Mouse (Mus musculus): Measurements from ENCODE around the gene 1500011B03Rik. TPM values are rescaled to one million over a fixed set of nuclear protein-coding genes. Genes with fewer than 3 reads are reported as not detected.
A peak's percentile ranks its signal among the peaks of the same experiment; 100 is the strongest.

1500011B03Rik gene
- total and polyA plus RNA-seq, 3 experiments = 0.94 to 12.0 (median 2.0) TPM

- no peak for ATAC-seq (ENCODE audit: extremely low read depth, insufficient number of reproducible peaks, low FRiP score, poor library complexity, severe bottlenecking)
- Histone ChIP-seq H3K4me1 (ENCODE audit: insufficient read depth, low read depth, low read length) (peaks cover 79% of the 10 kb centered on the region), H3K9me3 (replicated peaks) (peaks cover 6% of the 10 kb centered on the region), H3K27me3 (ENCODE audit: insufficient read depth, low read length) (no peaks in the 10 kb centered on the region), H3K36me3 (replicated peaks) (peaks cover 29% of the 10 kb centered on the region), H3K4me3 (ENCODE audit: low read depth, low read length) (peak overlapping the region; percentile 13; the same call in 1 of the 2 replicates)
- DNase-seq (ENCODE audit: low spot score) = no peak
- no peak for TF ChIP-seq POLR2AphosphoS5 (IDR thresholded peaks at IDR 0.05; ENCODE audit: insufficient replicate concordance, low read depth, low read length)
- TF ChIP-seq CTCF (IDR thresholded peaks at IDR 0.05; ENCODE audit: low read depth, low read length) = no peak
- TF ChIP-seq GATA1 (IDR thresholded peaks at IDR 0.05; ENCODE audit: borderline replicate concordance, low read length) = no peak
- no peak for TF ChIP-seq GATA2 (IDR thresholded peaks at IDR 0.05; ENCODE audit: borderline replicate concordance, low read depth, low read length)
- TF ChIP-seq TAL1 (conservative IDR thresholded peaks at IDR 0.05; ENCODE audit: low read depth, low read length) = no peak
Measured at GRCm38 (mm10) chr5:114809826-114810225, 13.4 kb downstream of the 1500011B03Rik start.

- H3K4me1 ChIP-seq (ENCODE audit: insufficient read depth, low read depth, low read length) = peaks cover 84% of the 10 kb centered on the region
- no peak for ATAC-seq (ENCODE audit: extremely low read depth, insufficient number of reproducible peaks, low FRiP score, poor library complexity, severe bottlenecking)
- TF ChIP-seq POLR2AphosphoS5 (IDR thresholded peaks at IDR 0.05; ENCODE audit: insufficient replicate concordance, low read depth, low read length) (0 out of 2 replicates have a peak, but pooled peaks have one; percentile 76), TAL1 (conservative IDR thresholded peaks at IDR 0.05; ENCODE audit: low read depth, low read length) (no peak)
- peak; percentile 46 for DNase-seq (ENCODE audit: low spot score)
- H3K36me3 ChIP-seq (replicated peaks) = peaks cover 35% of the 10 kb centered on the region
- H3K27me3 ChIP-seq (ENCODE audit: insufficient read depth, low read length) = no peaks in the 10 kb centered on the region
- H3K9me3 ChIP-seq (replicated peaks) = peaks cover 6% of the 10 kb centered on the region
- peak overlapping the region; percentile 13; the same call in 1 of the 2 replicates for H3K4me3 ChIP-seq (ENCODE audit: low read depth, low read length)
Measured at GRCm38 (mm10) chr5:114809181-114809756, 14.0 kb downstream of the 1500011B03Rik start.

- ATAC-seq (ENCODE audit: extremely low read depth, insufficient number of reproducible peaks, low FRiP score, poor library complexity, severe bottlenecking) = no peak
- Histone ChIP-seq H3K9me3 (replicated peaks) (peaks cover under 1% of the 10 kb centered on the region; the same call in 1 of the 2 replicates), H3K36me3 (replicated peaks) (peaks cover 44% of the 10 kb centered on the region), H3K4me3 (ENCODE audit: low read depth, low read length) (peak overlapping the region; percentile 47; the same call in 1 of the 2 replicates), H3K27me3 (ENCODE audit: insufficient read depth, low read length) (no peaks in the 10 kb centered on the region), H3K4me1 (ENCODE audit: insufficient read depth, low read depth, low read length) (peaks cover 93% of the 10 kb centered on the region)
- DNase-seq (ENCODE audit: low spot score) = peak; percentile 54
- no peak for TF ChIP-seq TAL1 (conservative IDR thresholded peaks at IDR 0.05; ENCODE audit: low read depth, low read length)
- no peak for TF ChIP-seq CTCF (IDR thresholded peaks at IDR 0.05; ENCODE audit: low read depth, low read length)
- no peak for TF ChIP-seq POLR2AphosphoS5 (IDR thresholded peaks at IDR 0.05; ENCODE audit: insufficient replicate concordance, low read depth, low read length)
- no peak for TF ChIP-seq GATA1 (IDR thresholded peaks at IDR 0.05; ENCODE audit: borderline replicate concordance, low read length)
Measured at GRCm38 (mm10) chr5:114808385-114808784, 14.9 kb downstream of the 1500011B03Rik start.

GRCm38 (mm10) chr5:114807893-114808292 lies 15.4 kb downstream of the 1500011B03Rik start:
- ATAC-seq (ENCODE audit: extremely low read depth, insufficient number of reproducible peaks, low FRiP score, poor library complexity, severe bottlenecking) = no peak
- H3K4me3 ChIP-seq (ENCODE audit: low read depth, low read length) = peak overlapping the region; percentile 47; the same call in 1 of the 2 replicates
- TF ChIP-seq CTCF (IDR thresholded peaks at IDR 0.05; ENCODE audit: low read depth, low read length) (no peak), GATA1 (IDR thresholded peaks at IDR 0.05; ENCODE audit: borderline replicate concordance, low read length) (no peak), POLR2AphosphoS5 (IDR thresholded peaks at IDR 0.05; ENCODE audit: insufficient replicate concordance, low read depth, low read length) (no peak), GATA2 (IDR thresholded peaks at IDR 0.05; ENCODE audit: borderline replicate concordance, low read depth, low read length) (no peak), TAL1 (conservative IDR thresholded peaks at IDR 0.05; ENCODE audit: low read depth, low read length) (no peak)
- DNase-seq (ENCODE audit: low spot score) = no peak
- no peaks in the 10 kb centered on the region for H3K9me3 ChIP-seq (replicated peaks)
- H3K4me1 ChIP-seq (ENCODE audit: insufficient read depth, low read depth, low read length) = peaks cover 97% of the 10 kb centered on the region
- H3K36me3 ChIP-seq (replicated peaks) = peaks cover 48% of the 10 kb centered on the region
- H3K27me3 ChIP-seq (ENCODE audit: insufficient read depth, low read length) = no peaks in the 10 kb centered on the region

- Histone ChIP-seq H3K9me3 (replicated peaks) (no peaks in the 10 kb centered on the region), H3K4me3 (ENCODE audit: low read depth, low read length) (no peak overlapping the region; the same call in 1 of the 2 replicates), H3K36me3 (replicated peaks) (peaks cover 53% of the 10 kb centered on the region), H3K4me1 (ENCODE audit: insufficient read depth, low read depth, low read length) (peaks cover 94% of the 10 kb centered on the region), H3K27me3 (ENCODE audit: insufficient read depth, low read length) (no peaks in the 10 kb centered on the region)
- DNase-seq (ENCODE audit: low spot score) (peak; percentile 86), ATAC-seq (ENCODE audit: extremely low read depth, insufficient number of reproducible peaks, low FRiP score, poor library complexity, severe bottlenecking) (peak; percentile 84)
- no peak for TF ChIP-seq GATA2 (IDR thresholded peaks at IDR 0.05; ENCODE audit: borderline replicate concordance, low read depth, low read length)
- TF ChIP-seq CTCF (IDR thresholded peaks at IDR 0.05; ENCODE audit: low read depth, low read length) = no peak
- TF ChIP-seq TAL1 (conservative IDR thresholded peaks at IDR 0.05; ENCODE audit: low read depth, low read length) = peak; percentile 62
- TF ChIP-seq GATA1 (IDR thresholded peaks at IDR 0.05; ENCODE audit: borderline replicate concordance, low read length) = no peak
- no peak; the same call in 1 of the 2 replicates for TF ChIP-seq POLR2AphosphoS5 (IDR thresholded peaks at IDR 0.05; ENCODE audit: insufficient replicate concordance, low read depth, low read length)
Measured at GRCm38 (mm10) chr5:114807468-114807867, 15.8 kb downstream of the 1500011B03Rik start.

- TF ChIP-seq CTCF (IDR thresholded peaks at IDR 0.05; ENCODE audit: low read depth, low read length) = no peak
- no peak for TF ChIP-seq TAL1 (conservative IDR thresholded peaks at IDR 0.05; ENCODE audit: low read depth, low read length)
- TF ChIP-seq GATA1 (IDR thresholded peaks at IDR 0.05; ENCODE audit: borderline replicate concordance, low read length) = no peak
- no peak for TF ChIP-seq GATA2 (IDR thresholded peaks at IDR 0.05; ENCODE audit: borderline replicate concordance, low read depth, low read length)
- TF ChIP-seq POLR2AphosphoS5 (IDR thresholded peaks at IDR 0.05; ENCODE audit: insufficient replicate concordance, low read depth, low read length) = no peak; the same call in 1 of the 2 replicates
- ATAC-seq (ENCODE audit: extremely low read depth, insufficient number of reproducible peaks, low FRiP score, poor library complexity, severe bottlenecking) (no peak), DNase-seq (ENCODE audit: low spot score) (no peak)
- Histone ChIP-seq H3K36me3 (replicated peaks) (peaks cover 57% of the 10 kb centered on the region), H3K27me3 (ENCODE audit: insufficient read depth, low read length) (no peaks in the 10 kb centered on the region), H3K9me3 (replicated peaks) (no peaks in the 10 kb centered on the region), H3K4me3 (ENCODE audit: low read depth, low read length) (peak overlapping the region; percentile 57; the same call in 1 of the 2 replicates), H3K4me1 (ENCODE audit: insufficient read depth, low read depth, low read length) (peaks cover 93% of the 10 kb centered on the region)
Measured at GRCm38 (mm10) chr5:114807063-114807462, 16.2 kb downstream of the 1500011B03Rik start.

All from G1E (cell line).